Mouse (Mus musculus) liver, adult 2 months (tissue): ENCODE measurements around the gene Nt5e.

ENCODE experiments used
- CTCF ChIP-seq: fragments of 200-500 bp; IDR thresholded peaks from 2 replicates; pipeline ENCODE4 v1.5.1; 2011; ENCODE audit warnings: low read depth, low read length, control low read depth
- POLR2A ChIP-seq: fragments of 200-500 bp; IDR thresholded peaks from 2 replicates; pipeline ENCODE4 v1.6.1; 2011; ENCODE audit warnings: low read length, control low read depth; ENCODE audit not compliant: insufficient read depth; ENCODE audit errors: extremely low read depth

- TF ChIP-seq POLR2A: no peak
- no peak for TF ChIP-seq CTCF
Measured at GRCm38 (mm10) chr9:88359140-88359539, 32.1 kb downstream of the Nt5e start.
